Comparison of ENCODE assay signal across 21 mouse cellular contexts in the genomic region with DNA sequence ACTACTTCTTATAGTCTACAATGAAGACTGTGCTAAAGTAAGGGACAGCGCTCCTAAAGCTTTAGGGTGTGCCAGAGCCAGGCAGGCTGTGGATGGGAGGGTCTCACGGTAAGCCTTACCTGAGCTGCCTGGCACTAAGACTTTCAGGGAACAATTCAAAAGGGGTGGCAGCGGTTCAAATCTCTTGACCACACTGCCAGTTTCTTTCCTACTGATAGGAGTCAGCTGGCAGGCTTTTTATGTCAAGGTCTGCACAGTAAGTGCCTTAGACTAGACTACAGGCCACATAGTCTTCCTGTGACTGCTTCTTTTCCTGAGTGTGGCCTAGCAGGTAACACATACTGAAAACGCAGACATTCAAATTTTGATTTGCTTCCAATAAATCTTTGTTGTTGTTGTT.
"Had no signal": no experiment of that assay in that cellular context is flagged by ENCODE, and none has a peak within 500 bp of the region (broad histone marks: within the 10 kb centered on the region; RNA-seq: fewer than 3 reads in every experiment).

No protein-coding gene starts in this region.

- ATAC-seq: liver, embryonic 12.5 days had no signal

- H3K36me3 ChIP-seq: liver, embryonic 12.5 days had no signal

- H3K4me3 ChIP-seq: limb, embryonic 10.5 days; limb, embryonic 13.5 days; liver, embryonic 12.5 days; liver, embryonic 15.5 days; lung, embryonic 15.5 days; neural tube, embryonic 12.5 days; neural tube, embryonic 15.5 days had no signal

- H3K27ac ChIP-seq: limb, embryonic 10.5 days; limb, embryonic 13.5 days; liver, embryonic 12.5 days; liver, embryonic 15.5 days; neural tube, embryonic 12.5 days; neural tube, embryonic 15.5 days had no signal

- H3K9ac ChIP-seq: limb, embryonic 13.5 days; liver, embryonic 12.5 days; liver, embryonic 15.5 days; lung, embryonic 15.5 days; neural tube, embryonic 12.5 days; neural tube, embryonic 15.5 days had no signal

- DNase-seq: kidney, adult 11 months; kidney, adult 8-10 months; kidney, postnatal 4 days; liver; lung, adult 18-20 months; lung, postnatal 10 days; lung, postnatal 36 days; midbrain, embryonic 14.5 days; right cerebral cortex, adult 18-20 months; right cerebral cortex, postnatal 14 days; right cerebral cortex, postnatal 4 days; thymus, adult 18-20 months; thymus, postnatal 36 days had no signal

- H3K9me3 ChIP-seq: limb, embryonic 10.5 days; limb, embryonic 13.5 days; liver, embryonic 12.5 days; liver, embryonic 15.5 days; lung, embryonic 15.5 days; neural tube, embryonic 12.5 days; neural tube, embryonic 15.5 days had no signal

- H3K27me3 ChIP-seq: limb, embryonic 13.5 days; liver, embryonic 12.5 days; liver, embryonic 15.5 days; lung, embryonic 15.5 days; neural tube, embryonic 12.5 days; neural tube, embryonic 15.5 days had no signal

- H3K4me2 ChIP-seq: limb, embryonic 13.5 days; liver, embryonic 12.5 days; liver, embryonic 15.5 days; lung, embryonic 15.5 days; midbrain, embryonic 11.5 days; neural tube, embryonic 12.5 days; neural tube, embryonic 15.5 days had no signal
